Mouse (Mus musculus): ENCODE results near the gene Cyb5d1. TPM values are rescaled to one million over a fixed set of nuclear protein-coding genes. Genes with fewer than 3 reads are reported as not detected.
"Not testable (repeated sequence)": the region's sequence is repeated elsewhere in the genome, so short reads cannot be mapped to it uniquely, and the experiment has no call there.

The Cyb5d1 gene
- total and polyA plus RNA-seq, 2 experiments from 2014 or later: 18.8 to 22.6 TPM

DNA sequence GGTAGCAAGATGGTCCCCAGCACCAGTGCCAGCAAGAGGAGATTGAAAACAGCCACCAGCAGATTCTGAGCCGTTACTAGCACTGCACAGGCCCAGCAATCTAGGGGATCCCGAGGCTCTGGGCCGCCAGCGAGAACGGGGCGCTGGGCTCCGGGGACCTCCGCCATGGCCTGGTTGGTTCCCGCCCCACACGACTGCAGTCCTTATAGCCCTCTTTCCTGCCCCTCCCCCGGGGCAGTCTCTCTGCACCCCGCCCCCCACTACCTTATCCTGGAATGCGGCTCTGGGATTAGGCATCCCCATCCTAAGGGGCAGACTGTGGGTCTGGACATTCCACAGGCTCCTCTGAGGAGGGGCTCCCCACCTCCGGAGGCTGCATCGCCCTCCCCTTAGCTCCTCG, 2.6 kb upstream of the Cyb5d1 start, which contains the start of gene Tmem88:
Gene Tmem88 (minus strand): TSS at position 176 of the 400 bp plus-strand sequence.
- peak within 1 kb of the TSS; percentile 32; the same call in 1 of the 2 replicates for H3K27ac ChIP-seq (ENCODE audit: low read depth, low read length)

DNA sequence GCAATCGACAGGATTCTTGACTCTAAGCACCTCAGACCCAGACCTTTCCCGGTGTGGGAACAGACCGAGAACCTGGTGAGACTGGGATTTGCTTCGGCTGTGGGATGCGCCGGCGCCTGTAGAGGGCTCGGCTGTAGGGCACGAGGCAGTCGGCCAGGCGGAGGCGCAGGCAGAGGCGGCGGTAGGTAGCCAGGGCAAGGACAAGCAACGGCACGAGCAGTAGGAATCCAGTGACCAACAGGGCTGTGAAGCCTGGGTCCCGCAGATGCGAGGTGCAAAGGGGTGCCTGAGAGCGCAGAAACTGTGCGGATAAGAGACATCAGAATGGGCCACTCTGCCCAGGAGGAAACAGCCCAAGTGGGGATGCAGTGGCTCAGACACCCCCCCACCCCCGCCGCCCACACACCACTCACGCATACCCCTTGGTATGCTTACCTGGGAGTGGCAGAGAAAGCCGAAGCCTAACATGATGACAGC, 2.2 kb upstream of the Cyb5d1 start:
- Histone ChIP-seq H3K4me3 (ENCODE audit: low read depth, low read length) (no peak overlapping the region), H3K27ac (ENCODE audit: low read depth, low read length) (peak overlapping the region; percentile 32; the same call in 1 of the 2 replicates), H3K4me2 (ENCODE audit: low read depth, low read length, poor library complexity, severe bottlenecking) (0 out of 2 replicates have a peak overlapping the region, but pooled peaks have one; percentile 15), H3K36me3 (ENCODE audit: insufficient read depth, low read length) (peaks cover 26% of the 10 kb centered on the region), H3K27me3 (ENCODE audit: insufficient read depth, low read length) (no peaks in the 10 kb centered on the region), H3K9me3 (ENCODE audit: low read length) (no peaks in the 10 kb centered on the region), H3K4me1 (ENCODE audit: insufficient read depth, low read length) (no peaks in the 10 kb centered on the region), H3K9ac (replicated peaks; ENCODE audit: low read length, poor library complexity, severe bottlenecking) (peak overlapping the region; percentile 24; the same call in 1 of the 2 replicates)
- DNase-seq (ENCODE audit: low spot score) (no peak), ATAC-seq (ENCODE audit: low FRiP score) (no peak)
- WGBS: 15% methylated on average over 24 of the region's 24 CpGs
- TF ChIP-seq CTCF (IDR thresholded peaks at IDR 0.05): peak; percentile 23

More for the DNA sequence above, 2.6 kb upstream of the Cyb5d1 start, which contains the start of gene Tmem88:
- Histone ChIP-seq H3K4me3 (ENCODE audit: low read depth, low read length) (no peak within 1 kb of the TSS), H3K9ac (replicated peaks; ENCODE audit: low read length, poor library complexity, severe bottlenecking) (peak within 1 kb of the TSS; percentile 36; the same call in 1 of the 2 replicates), H3K36me3 (ENCODE audit: insufficient read depth, low read length) (peaks cover 26% of the 10 kb centered on the region), H3K4me2 (ENCODE audit: low read depth, low read length, poor library complexity, severe bottlenecking) (0 out of 2 replicates have a peak within 1 kb of the TSS, but pooled peaks have one; percentile 26), H3K27me3 (ENCODE audit: insufficient read depth, low read length) (no peaks in the 10 kb centered on the region), H3K4me1 (ENCODE audit: insufficient read depth, low read length) (no peaks in the 10 kb centered on the region), H3K9me3 (ENCODE audit: low read length) (no peaks in the 10 kb centered on the region)
- TF ChIP-seq CTCF (IDR thresholded peaks at IDR 0.05): no peak
- WGBS: 12% methylated on average over 16 of the region's 16 CpGs
- DNase-seq (ENCODE audit: low spot score) (no peak), ATAC-seq (ENCODE audit: low FRiP score) (no peak)

DNA sequence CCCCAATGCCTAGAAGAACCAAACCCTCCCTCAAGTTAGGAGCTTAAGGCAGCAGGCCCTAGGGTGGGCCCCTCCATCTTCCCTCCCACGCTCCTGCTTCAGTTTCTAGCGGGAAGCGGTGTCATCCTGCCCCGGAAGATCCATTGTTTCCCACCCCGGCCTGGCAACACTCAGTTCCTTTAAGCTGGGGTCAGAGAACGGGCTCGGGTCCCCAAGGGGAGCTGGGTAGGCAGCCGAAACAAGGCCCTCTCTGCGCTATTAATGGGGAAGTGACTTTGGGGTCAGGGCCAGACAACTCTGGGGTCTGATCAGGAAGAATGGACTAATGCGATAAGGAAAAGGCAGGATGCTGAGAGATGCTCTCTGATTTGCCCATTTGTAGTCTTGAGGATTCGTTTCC, 1.3 kb upstream of the Cyb5d1 start:
- Histone ChIP-seq H3K27ac (ENCODE audit: low read depth, low read length) (peak overlapping the region; percentile 34; the same call in 1 of the 2 replicates), H3K27me3 (ENCODE audit: insufficient read depth, low read length) (no peaks in the 10 kb centered on the region), H3K9me3 (ENCODE audit: low read length) (no peaks in the 10 kb centered on the region), H3K4me1 (ENCODE audit: insufficient read depth, low read length) (no peaks in the 10 kb centered on the region), H3K4me3 (ENCODE audit: low read depth, low read length) (peak overlapping the region; percentile 65; the same call in 1 of the 2 replicates), H3K9ac (replicated peaks; ENCODE audit: low read length, poor library complexity, severe bottlenecking) (peak overlapping the region; percentile 88), H3K36me3 (ENCODE audit: insufficient read depth, low read length) (peaks cover 21% of the 10 kb centered on the region), H3K4me2 (ENCODE audit: low read depth, low read length, poor library complexity, severe bottlenecking) (peak overlapping the region; percentile 82)
- DNase-seq (ENCODE audit: low spot score) (no peak), ATAC-seq (ENCODE audit: low FRiP score) (no peak)
- 28% methylated on average over 11 of the region's 11 CpGs for WGBS
- TF ChIP-seq CTCF (IDR thresholded peaks at IDR 0.05): no peak

DNA sequence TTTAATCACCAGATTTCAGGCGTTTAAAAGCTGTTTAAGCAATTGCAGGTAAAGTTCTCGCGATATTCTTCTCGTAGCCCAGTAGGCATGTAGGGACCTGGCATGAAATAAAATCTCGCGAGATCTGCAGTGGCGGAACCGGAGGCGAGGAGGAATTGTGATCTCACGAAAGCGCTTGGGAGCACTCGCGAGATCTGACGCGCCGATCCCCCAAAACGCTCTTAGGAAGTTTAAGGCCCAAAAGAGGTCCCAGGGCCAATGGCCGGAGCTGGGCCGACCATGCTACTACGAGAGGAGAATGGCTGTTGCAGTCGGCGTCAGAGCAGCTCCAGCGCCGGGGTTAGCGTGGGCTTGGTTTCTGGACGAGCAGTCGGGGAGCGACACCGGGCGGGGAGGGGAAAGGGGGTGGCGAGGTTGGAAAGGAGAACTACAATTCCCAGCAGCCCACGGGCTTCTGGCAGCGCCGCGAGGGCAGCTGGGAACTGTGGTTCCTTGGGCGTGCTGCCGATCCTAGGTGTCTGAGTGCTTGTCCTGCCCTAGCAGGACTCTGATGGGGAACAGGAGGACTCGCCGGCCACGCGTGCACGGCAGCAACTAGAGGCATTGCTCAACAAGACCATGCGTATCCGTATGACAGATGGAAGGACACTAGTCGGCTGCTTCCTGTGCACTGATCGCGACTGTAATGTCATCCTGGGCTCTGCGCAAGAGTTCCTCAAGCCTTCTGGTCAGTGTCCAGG, 373 bp upstream of the Cyb5d1 start:
- DNase-seq (ENCODE audit: low spot score) (peak; percentile 100), ATAC-seq (ENCODE audit: low FRiP score) (peak; percentile 90)
- no peaks in the 10 kb centered on the region for H3K9me3 ChIP-seq (ENCODE audit: low read length)
- WGBS: under 1% methylated on average over 48 of the region's 48 CpGs
- H3K4me2 ChIP-seq (ENCODE audit: low read depth, low read length, poor library complexity, severe bottlenecking): peak overlapping the region; percentile 82
- H3K4me1 ChIP-seq (ENCODE audit: insufficient read depth, low read length): no peaks in the 10 kb centered on the region
- H3K9ac ChIP-seq (replicated peaks; ENCODE audit: low read length, poor library complexity, severe bottlenecking): peak overlapping the region; percentile 88
- peak overlapping the region; percentile 98 for H3K27ac ChIP-seq (ENCODE audit: low read depth, low read length)
- TF ChIP-seq CTCF (IDR thresholded peaks at IDR 0.05): peak; percentile 7; the same call in 1 of the 2 replicates
- H3K4me3 ChIP-seq (ENCODE audit: low read depth, low read length): peak overlapping the region; percentile 65
- peaks cover 16% of the 10 kb centered on the region for H3K36me3 ChIP-seq (ENCODE audit: insufficient read depth, low read length)
- H3K27me3 ChIP-seq (ENCODE audit: insufficient read depth, low read length): no peaks in the 10 kb centered on the region

DNA sequence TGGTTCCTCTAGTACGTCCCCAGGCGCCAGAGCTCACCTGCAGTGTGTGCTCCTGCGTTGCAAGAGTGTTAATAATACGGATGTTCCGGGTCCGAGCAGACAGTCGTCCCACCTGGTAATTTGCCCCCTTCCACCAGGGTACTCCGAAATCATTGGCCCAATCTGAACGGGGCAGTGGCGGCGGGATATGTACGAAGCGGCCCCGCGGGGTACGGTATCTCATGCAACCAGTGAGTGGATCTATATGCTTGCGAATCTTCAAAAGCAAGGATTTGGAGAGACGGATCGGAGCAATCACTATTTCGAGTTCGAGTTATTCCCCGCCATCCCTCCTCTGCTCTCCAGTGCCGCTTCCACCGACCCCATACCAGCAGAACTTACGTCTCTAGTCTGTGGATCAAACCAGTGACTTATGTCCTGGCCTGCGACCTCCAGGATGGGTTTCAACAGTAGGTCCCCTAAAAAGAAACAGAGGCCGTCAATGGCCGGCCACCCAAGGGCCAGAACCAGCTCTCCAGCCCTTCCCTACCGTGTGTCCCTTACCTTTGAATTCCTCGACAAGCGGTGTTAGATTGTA, 752 bp downstream of the Cyb5d1 start:
- H3K4me1 ChIP-seq (ENCODE audit: insufficient read depth, low read length); H3K36me3 ChIP-seq (ENCODE audit: insufficient read depth, low read length); H3K9me3 ChIP-seq (ENCODE audit: low read length); DNase-seq (ENCODE audit: low spot score); ATAC-seq (ENCODE audit: low FRiP score); H3K27me3 ChIP-seq (ENCODE audit: insufficient read depth, low read length): not testable (repeated sequence)
- 2% methylated on average over 31 of the region's 31 CpGs for WGBS
- Histone ChIP-seq H3K27ac (ENCODE audit: low read depth, low read length) (peak overlapping the region; percentile 98; the same call in 1 of the 2 replicates), H3K4me2 (ENCODE audit: low read depth, low read length, poor library complexity, severe bottlenecking) (peak overlapping the region; percentile 68), H3K4me3 (ENCODE audit: low read depth, low read length) (peak overlapping the region; percentile 65), H3K9ac (replicated peaks; ENCODE audit: low read length, poor library complexity, severe bottlenecking) (peak overlapping the region; percentile 88)

Measured in midbrain, postnatal 0 days (tissue).